Mouse (Mus musculus): Measurements from ENCODE around the gene Gm9733.
"Not testable (repeated sequence)": the region's sequence is repeated elsewhere in the genome, so short reads cannot be mapped to it uniquely, and the experiment has no call there.

GRCm38 (mm10) chr3:15345606-15346005, 13.5 kb upstream of the Gm9733 start:
- TF ChIP-seq EP300 (IDR thresholded peaks at IDR 0.05; ENCODE audit: low read depth in 1 of 2, low read length in 2 of 2); GABPA (IDR thresholded peaks at IDR 0.05; ENCODE audit: low read depth, low read length); POLR2A (IDR thresholded peaks at IDR 0.05; ENCODE audit: control insufficient read depth in 1 of 2, insufficient read depth in 1 of 2, low read depth in 1 of 2, low read length in 2 of 2, poor library complexity in 1 of 2); MAFK (IDR thresholded peaks at IDR 0.05; ENCODE audit: borderline replicate concordance, low read depth, low read length); NELFE (IDR thresholded peaks at IDR 0.05; ENCODE audit: low read depth, low read length); MAX (IDR thresholded peaks at IDR 0.05; ENCODE audit: low read length); MEF2A (IDR thresholded peaks at IDR 0.05; ENCODE audit: extremely low read depth, insufficient replicate concordance, low read depth, low read length, poor library complexity, severe bottlenecking): not testable (repeated sequence)

Data from MEL (cell line).